Mouse (Mus musculus): Measurements from ENCODE around the gene Elp5.

The Elp5 gene

DNA sequence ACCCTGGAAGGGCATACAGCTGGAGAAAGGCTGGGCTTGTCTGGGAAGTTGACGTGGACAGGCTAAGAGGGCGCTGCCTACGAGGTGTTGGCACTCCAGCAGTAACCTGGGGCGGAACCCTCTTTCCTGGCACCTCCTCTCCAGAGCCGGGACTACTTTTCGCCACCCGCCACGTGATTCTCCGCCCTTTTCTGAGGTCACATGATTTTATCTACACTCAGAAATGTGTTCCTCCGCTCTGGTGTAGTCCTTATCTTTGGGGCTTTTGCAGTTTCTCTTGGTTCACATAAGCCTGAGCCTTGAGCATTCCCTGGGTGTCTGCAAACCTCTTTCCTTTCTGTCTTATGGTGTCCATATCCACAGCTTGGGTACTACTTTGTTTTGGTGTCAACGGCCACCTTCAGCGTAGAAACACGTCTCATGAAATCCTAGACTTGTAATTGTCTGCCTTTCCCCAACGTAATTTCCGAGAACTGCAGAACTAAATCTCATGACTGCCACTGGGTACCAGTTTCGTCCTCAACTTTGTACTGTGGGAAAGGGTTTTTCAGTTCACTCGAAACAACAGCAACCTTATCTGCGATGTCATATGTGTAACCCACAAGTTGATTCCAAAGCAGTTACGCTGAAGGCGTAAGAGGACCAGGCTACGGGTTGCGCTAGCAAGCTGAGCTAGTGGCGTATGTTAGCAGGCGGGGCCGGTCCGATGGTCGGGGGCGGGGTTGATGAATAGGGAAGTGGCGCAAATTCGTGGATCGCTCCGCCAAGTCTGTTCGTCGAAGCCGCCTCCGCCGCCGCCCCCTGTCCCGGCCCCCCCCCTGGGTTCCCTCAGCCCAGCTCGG lies 8.8 kb upstream of the Elp5 start, which contains the start of gene Gabarap:
Gene Gabarap, plus strand, starts transcription at position 294 of the 842 bp plus-strand sequence.
- peak; percentile 67 for ATAC-seq (ENCODE audit: low TSS enrichment)

DNA sequence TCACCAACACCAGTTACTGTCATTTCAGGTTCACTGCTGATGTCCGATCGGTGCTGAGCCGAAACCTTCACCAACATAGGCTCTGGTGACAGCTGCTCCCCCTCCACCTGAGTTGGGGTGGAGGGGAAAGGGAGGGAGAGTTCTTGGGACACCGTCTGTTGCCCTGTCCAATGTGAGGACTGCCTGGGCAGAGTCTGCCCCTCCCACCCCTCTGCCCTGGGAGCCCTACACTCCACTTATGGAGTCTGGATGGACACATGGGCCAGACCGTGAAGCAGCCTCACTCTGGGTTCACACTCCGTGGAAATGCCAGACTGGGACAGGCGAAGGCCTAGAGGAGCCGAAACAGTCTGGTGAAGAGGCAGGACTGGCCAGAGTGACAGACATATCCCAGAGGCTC lies 7.6 kb upstream of the Elp5 start:
- ATAC-seq (ENCODE audit: low TSS enrichment), result no peak

DNA sequence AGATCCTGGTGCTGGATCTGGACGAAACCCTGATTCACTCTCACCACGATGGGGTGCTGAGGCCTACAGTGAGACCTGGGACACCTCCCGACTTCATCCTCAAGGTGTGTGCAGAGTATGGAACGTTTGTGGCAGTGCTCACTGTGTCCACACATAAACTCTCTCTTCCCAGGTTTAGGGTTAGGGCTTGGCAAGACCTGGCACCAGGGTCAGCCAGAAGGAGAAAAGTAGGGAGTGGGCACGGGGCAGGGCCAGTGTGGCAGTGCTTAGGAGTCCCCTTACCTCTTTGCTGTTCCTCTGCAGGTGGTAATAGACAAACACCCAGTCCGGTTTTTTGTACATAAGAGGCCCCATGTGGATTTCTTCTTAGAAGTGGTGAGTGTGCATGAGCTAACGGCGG lies 2.1 kb upstream of the Elp5 start:
- no peak for ATAC-seq (ENCODE audit: low TSS enrichment)

DNA sequence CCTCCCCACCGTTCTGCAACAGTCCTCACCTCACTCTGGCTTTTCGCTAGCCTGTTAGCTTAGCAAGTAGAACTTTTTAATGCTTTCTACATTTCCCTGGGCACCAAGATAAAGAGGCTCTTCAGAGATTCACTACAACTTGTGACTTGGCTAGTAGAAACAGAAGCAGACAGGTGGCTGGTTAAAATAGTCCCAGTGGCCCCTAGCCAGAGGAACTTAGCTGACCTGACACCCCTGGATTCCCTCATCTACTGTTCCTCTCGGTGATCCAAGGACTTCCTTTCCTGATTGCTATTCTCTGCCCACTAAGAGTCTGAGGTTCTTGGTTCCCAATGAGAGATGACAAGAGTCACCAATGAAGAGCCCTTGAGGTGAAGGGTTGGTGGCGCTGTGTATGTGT lies 1.1 kb upstream of the Elp5 start:
- ATAC-seq (ENCODE audit: low TSS enrichment), result no peak

DNA sequence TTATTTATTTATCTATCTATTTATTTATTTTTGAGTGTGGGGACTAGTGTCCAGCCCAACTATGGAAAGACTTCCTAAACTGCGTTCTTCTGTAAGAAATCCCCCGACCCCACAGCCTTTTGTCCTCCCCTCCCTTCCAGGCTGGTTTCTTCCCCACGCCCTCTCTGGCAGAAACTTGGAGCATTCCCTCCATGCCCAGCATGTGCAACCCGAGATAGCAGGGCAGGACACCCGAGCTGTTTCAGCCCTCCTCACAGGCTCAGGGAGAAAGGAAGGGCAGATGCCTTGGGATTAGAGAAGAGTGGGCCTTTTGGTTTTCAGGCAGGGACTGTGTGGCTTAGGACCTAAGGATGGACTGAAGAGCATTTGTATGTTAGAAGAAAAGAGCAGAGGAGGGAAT lies 560 bp upstream of the Elp5 start:
- no peak for ATAC-seq (ENCODE audit: low TSS enrichment)

DNA sequence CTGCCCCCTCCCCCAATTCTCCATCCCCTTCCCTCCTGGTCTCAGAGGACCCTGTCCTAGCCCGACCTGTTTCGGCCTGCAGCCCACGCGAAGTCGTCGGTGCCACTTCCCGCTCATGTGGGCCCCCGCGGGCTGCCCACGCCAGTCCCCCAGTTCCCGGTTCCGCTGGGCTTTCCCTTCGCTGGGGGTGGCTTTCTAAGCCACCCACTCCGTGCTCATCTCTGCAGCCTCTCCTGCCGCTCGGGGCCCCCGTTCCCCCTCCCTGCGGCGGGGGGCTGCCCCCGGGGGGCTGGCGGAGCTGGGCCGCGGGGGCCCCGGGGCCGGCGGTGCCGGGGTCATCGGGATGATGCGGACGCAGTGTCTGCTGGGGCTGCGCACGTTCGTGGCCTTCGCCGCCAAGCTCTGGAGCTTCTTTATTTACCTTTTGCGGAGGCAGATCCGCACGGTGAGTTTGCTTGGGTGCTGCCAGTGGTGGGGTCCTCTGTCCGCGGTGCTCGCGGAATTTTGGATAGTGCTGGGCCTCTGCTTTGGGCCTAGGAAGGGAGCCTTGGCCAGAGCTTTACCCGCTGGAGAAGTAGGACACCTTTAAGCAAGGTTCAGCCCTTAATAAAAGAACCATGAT lies 1.1 kb downstream of the Elp5 start, which contains the start of gene Ctdnep1:
Gene Ctdnep1, plus strand, starts transcription at position 16 of the 622 bp plus-strand sequence.
- no peak for ATAC-seq (ENCODE audit: low TSS enrichment)

DNA sequence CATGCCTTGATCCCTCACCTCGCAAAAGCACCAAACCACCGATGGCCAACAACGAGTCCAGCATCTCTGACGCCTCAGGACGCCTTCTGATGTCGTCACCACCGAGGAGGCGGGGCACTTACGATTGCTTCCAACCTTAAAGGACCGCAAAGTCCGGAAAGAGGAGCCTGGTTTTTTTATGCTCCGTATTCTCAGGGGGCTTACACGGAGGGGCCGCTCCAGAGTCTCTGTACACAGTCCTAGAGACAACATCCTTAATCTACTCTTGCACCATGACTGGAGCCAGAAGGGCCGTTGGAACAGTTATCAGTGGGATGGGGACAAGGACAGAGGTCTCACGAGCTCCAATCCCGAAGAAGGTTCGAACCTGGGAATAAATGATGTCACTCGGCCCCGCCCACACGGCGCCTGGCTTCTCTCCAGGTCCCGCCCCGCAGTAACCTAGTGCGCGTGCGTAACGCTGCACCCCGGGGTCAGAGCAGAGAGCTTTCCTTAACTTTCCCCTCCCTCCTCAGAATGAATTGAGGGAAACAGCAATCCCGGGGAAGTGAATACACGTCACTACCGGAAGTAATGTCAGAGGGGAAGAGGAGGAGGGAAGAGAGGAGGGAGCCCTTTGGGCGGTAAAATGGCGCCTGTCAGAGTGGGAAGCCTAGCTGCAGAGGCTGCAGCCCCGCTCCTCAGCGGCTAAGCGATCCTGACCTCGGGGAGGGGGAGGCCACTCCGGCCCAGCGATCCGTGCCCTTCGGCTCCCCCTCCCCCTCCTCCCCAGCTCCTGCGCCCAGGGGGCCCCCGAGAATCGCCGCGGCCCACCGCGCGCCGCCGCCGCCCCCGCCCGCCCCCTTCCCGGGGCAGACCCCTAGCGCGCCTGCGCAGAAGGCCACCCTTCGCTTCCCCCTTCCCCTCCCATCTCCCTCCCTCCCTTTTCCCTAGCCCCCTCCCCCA lies 1.8 kb downstream of the Elp5 start:
- ATAC-seq (ENCODE audit: low TSS enrichment), result peak; percentile 94

GRCm38 (mm10) chr11:69979827-69980195 lies 2.5 kb downstream of the Elp5 start:
- ATAC-seq (ENCODE audit: low TSS enrichment), result no peak

GRCm38 (mm10) chr11:69976271-69976670 lies 6.0 kb downstream of the Elp5 start:
- no peak for ATAC-seq (ENCODE audit: low TSS enrichment)

DNA sequence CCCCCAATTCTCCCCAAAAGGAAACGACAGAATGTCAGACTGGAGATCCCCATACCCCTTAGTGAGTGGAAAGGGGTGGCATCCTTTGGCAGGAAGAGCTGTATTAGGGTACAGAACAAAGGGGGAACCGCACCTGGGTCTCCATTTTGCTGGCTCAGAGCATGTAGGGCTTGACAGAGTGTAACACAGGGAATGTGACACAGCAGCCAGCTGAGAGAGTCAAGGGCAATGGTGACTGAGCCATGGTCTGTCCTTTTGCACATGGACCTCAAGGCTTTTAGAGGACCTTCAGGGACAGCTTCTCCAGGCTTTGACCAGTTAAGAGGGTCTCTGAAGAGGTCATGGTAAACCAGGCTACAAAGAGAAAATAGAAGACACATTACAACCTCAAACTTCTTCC lies 7.4 kb downstream of the Elp5 start:
- no peak for ATAC-seq (ENCODE audit: low TSS enrichment)

- no peak for ATAC-seq (ENCODE audit: low TSS enrichment)
Observed at GRCm38 (mm10) chr11:69970775-69971174, 11.5 kb downstream of the Elp5 start.

GRCm38 (mm10) chr11:69970222-69970621 lies 12.1 kb downstream of the Elp5 start:
- no peak for ATAC-seq (ENCODE audit: low TSS enrichment)

GRCm38 (mm10) chr11:69968793-69969192 lies 13.5 kb downstream of the Elp5 start:
- no peak for ATAC-seq (ENCODE audit: low TSS enrichment)

DNA sequence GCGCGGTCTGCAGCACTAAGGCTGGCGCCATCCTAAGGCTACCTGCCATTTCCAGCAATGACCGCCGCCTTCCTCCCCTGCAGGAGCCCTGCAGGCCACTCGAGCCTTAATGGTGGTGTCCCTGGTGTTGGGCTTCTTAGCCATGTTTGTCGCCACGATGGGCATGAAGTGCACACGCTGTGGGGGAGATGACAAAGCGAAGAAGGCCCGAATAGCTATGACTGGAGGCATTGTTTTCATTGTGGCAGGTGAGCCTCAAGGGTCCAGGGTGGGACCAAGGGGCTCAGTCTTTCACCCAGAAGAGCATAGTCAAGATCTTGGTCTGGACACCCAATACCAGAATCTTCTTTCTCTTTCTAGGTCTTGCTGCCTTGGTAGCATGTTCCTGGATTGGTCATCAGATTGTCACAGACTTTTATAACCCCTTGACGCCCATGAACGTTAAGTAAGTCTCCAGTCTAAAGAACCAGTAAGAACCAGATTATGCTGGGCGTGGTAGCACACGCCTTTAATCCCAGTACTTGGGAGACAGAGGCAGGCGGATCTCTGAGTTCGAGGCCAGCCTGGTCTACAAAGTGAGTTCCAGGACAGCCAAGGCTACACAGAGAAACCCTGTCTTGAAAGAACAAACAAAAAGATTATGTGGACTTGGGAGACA lies 15.3 kb downstream of the Elp5 start:
- no peak for ATAC-seq (ENCODE audit: low TSS enrichment)

DNA sequence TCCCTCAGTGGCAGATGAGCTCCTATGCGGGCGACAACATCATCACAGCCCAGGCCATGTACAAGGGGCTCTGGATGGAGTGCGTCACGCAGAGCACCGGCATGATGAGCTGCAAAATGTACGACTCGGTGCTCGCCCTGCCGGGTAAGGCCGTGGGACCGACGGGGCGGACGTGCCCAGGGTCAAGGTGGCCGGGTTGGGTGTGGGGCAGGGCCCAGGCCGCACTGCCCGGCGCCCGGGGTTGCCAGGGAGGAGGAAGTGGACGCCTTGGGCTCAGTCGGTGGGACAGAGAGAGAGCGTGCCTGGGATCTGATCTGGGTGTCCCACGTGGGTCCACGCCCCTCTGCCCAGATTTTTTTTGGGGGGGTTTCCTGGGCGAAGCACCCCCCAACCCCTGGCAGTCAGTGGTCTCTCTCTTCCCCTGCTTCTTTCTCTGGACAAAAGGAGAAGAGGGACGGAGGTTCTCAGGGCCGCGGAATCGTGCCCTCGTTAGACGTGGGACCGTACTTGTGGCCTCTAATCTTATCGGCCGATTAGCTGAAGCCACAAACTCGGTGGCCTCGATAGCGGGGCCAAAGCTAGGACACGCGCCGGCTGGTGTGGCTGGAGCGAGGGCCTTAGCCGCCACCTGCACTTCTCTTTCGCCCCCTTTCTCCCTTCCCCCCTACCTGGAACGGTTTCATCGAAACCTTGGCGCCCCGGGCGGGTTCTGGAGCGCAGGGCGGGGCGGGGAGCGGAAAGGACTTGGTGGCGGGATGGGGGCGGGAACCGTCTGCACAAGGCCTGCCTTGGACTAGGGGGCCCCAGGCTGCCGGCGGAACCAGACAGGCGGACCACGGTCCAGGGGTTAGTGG lies 16.1 kb downstream of the Elp5 start:
- ATAC-seq (ENCODE audit: low TSS enrichment), result no peak

GRCm38 (mm10) chr11:69965271-69966005 lies 16.9 kb downstream of the Elp5 start:
- no peak for ATAC-seq (ENCODE audit: low TSS enrichment)

GRCm38 (mm10) chr11:69964650-69965270 lies 17.6 kb downstream of the Elp5 start, which contains the start of gene Cldn7:
Gene Cldn7, plus strand, starts transcription at chr11:69964779.
- ATAC-seq (ENCODE audit: low TSS enrichment), result no peak

DNA sequence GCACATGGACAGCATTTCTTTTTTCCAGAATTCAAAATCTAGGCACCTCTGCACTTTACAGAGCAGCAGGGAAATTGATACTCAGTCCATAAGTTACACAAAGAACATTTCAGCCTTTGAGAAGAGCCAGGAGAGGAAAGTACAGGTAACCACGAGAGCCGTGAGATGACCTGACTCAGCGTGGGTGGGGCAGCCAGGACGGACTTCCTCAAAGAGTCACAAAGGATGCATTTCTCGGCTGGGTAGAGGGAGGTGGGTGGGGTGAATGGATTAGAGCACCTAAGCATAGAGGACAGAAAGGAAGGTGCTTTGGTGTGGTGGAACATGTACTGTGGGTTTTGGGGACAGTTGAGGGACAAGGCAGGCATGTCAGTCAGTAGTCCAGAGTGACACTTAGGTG lies 20.5 kb downstream of the Elp5 start:
- no peak for ATAC-seq (ENCODE audit: low TSS enrichment)

GRCm38 (mm10) chr11:69960616-69961015 lies 21.7 kb downstream of the Elp5 start:
- ATAC-seq (ENCODE audit: low TSS enrichment), result no peak
